Mouse (Mus musculus) liver, postnatal 0 days (tissue): ENCODE results near the gene Ehmt2.

Experiments used
- CTCF ChIP-seq: sonication (generic); IDR thresholded peaks from 2 replicates; pipeline ENCODE4 v1.5.1; 2016; ENCODE audit warnings: antibody characterized with exemption, low read depth
- EP300 ChIP-seq: IDR thresholded peaks from 2 replicates; pipeline ENCODE4 v1.6.1; 2016; ENCODE audit warnings: antibody characterized with exemption, low read depth, mild to moderate bottlenecking

DNA sequence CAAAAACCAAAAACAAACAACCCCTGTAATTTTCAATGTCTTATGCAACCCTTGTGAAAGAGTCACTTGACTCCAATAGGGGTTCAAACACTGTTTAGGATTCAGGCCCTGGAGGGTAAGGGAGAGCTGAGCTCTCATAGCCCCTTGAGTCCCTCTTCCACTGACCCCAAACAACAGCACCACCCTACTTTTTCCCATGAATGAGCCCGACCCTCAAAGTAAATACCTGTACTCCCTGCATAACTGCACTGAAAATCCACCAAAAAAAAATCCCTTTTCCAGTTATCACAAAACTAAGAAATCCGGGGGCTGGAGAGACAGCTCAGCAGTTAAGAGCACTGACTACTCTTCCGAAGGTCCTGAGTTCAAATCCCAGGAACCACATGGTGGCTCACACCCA is 57.6 kb downstream of the Ehmt2 start:
- TF ChIP-seq EP300 (no peak), CTCF (no peak)
